Mouse (Mus musculus) kidney, postnatal 4 days (tissue): ENCODE measurements around the gene Acsf2.
A peak's percentile ranks its signal among the peaks of the same experiment; 100 is the strongest.

ENCODE experiments used
- DNase-seq, 2 experiments: peaks; one replicate each; pipeline ENCODE4 v3.0.0; 2021; ENCODE audit warnings: mixed read lengths in 2 of 2

Acsf2 gene

GRCm38 (mm10) chr11:94548041-94548784, 53.5 kb downstream of the Acsf2 start:
- peak; percentile 63 to 73 for DNase-seq

DNA sequence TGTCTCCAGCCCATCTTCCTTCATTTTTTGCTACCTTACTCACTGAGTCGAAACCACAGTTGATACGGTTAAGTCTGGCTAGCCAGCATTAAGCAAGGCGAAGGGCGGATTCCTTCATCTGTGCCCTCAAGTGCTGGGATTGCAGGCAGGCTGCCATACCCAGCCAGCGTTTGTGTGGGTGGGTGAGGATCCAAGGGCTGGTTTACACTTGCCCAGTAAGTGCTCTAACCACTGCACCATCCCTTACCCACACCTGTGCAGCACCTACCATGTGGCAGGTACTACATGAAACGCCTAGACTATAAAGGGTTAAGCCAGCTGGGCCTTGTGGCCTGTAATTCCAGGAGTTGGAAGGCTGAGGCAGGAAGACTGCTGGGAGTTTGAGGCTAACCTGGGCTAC, 54.4 kb downstream of the Acsf2 start:
- DNase-seq = no peak

DNA sequence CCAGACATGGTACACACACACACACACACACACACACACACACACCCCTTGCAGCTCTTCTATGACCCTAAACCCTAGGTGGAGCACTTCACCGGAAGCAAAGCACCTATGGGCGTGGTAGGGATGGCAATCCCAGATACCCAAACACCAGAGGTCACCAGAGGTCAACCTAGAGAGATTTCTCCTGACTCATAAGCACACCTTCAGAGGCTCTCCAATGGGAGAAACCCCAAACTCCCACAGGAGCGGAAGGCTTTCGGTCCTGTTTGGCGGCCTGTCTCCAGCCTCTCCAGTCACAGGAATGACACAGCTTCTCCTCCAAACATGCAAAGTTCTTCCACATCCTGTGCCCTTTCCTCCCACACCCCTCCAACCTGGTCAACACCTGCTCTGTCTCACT, 55.3 kb downstream of the Acsf2 start:
- no peak for DNase-seq

DNA sequence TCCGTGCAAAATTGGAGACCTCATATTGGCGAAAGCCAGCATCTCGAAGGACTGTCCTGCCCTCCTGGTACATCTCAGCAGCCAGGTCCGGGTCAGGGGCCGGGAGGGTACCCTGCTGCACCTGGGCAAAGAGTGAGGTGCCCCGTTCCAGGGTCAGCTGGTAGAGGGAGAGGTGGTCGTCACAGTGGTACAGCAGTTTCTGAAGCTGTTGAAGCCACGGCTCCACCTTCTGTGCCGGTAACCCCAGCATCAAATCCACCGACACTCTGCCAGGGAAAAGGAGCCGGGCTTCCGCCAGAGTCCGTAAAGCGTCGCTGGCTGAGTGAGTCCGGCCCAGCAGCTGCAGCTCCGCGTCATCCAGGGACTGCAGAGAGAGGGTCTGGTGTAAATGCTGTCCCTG, 57.2 kb downstream of the Acsf2 start:
- peak; percentile 50 to 54 for DNase-seq

DNA sequence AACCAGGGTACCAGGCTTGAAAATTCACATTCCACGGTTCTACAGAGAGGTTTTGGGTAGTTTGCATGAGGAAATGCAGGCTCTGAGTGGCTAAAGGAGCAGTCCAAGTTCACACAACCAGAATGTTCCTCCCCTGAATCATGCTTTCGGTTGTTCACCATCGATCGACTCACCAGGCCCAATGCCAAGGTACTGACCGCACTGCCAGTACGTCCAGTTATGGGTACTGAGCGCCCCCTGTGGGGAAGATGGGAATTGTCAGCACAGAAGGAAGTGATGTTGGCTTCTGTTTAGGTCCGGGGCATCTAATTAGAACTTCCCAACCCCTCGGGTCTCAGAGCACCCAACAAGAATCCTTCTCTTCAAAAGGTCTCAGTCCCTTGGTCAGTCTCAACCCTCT, 57.7 kb downstream of the Acsf2 start:
- peak; percentile 97 for DNase-seq

DNA sequence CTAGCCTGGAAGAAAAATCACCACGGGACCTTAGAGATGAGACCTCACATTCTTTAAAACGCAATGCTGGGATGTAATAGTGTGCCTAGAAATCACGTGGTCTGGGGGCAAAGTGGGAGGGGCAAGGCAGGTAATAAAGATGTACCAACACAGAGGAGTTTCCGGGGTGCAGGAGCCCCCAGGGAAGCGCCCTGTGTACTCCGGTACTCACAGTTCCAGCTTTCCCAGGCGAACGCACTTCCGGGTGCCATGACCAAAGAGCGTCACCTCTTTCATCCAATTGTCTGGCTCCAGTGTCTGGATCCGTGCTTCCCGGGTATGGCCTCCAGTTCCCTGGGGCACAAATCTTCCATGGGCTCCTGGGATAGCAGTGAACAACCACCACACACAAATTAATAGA, 58.3 kb downstream of the Acsf2 start:
- no peak for DNase-seq

DNA sequence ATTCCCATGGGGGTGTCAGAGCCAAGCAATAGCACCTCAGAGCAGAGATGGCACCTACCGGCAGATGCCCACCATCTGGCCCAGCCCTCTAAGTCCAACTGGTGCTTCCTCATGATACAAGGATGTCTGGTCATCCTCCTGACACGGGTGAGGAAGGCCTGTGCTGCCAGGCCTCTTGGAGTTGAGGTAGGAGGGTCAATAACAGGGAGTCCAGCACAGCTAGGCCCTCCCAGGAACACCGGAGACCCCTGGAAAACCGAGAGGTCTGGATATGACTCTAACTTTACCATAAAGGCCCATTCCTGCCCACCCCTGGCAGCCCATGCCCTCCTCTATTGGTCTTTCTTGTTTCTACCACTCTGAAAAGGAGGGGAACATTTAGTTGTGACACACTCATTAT, 59.3 kb downstream of the Acsf2 start:
- no peak for DNase-seq

DNA sequence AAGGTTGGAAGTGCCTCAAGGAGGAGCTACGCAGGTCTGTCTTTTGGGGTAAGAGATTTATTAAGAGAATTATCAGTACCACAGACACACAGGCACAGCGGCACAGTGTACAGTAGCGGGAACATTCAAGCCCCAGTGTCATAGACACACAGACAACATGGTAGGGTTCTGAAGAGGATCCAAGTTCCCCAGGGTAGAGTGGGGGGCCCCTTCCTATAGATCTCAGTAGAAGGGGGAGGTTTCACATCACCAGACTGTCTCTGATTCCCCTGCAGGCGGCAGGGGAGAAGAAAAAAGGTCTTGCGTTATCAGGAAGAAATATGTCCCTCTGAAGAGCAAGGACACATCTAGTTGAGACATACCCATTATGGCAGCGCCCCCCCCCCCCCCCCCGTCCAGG, 61.9 kb downstream of the Acsf2 start:
- DNase-seq = no peak

DNA sequence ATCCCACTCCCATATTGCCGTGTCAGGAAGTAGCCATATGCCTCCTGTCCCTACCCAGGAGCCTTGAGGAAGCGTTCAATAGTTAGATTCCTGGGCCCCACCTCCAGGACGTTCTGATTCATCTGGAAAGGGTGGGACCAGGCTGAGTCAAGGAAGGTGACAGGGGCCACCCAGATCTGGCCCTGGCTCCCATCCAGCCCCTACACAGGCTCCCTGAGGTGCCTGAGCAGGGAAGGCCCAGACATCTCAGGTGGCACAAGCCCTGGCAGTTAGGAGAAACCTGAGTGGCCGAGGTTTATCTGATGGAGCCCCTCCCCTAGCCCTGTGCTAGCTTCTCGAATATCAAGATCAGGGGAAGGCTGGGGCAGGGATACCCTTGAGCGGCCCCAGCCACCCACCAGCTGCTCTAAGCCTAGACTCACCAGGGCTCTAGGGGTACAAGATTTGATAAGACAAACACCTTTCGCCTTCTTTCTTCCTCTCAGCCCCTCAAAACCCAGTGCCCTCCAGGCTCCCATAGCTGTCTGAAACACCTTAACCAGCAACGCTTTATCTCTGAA, 62.9 kb downstream of the Acsf2 start:
- DNase-seq = no peak

GRCm38 (mm10) chr11:94533171-94533570, 68.5 kb downstream of the Acsf2 start:
- DNase-seq = no peak

DNA sequence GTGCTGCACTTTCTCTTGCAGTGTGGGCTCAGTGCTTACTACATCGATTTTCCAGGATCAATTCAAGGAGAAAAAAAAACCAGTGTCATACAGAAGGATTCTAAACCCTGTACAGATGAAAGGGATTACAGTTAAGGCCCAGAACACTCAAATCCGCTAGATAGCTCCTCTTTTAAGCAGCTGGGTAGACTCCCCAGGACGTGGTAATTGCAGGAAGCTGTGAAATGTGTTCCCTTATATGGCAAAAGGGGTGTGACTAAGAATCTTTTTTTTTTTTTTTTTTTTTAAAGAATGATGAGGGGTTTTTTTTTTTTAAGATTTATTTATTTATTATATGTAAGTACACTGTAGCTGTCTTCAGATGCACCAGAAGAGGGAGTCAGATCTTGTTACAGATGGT, 72.8 kb downstream of the Acsf2 start:
- no peak for DNase-seq

GRCm38 (mm10) chr11:94526171-94526879, 75.3 kb downstream of the Acsf2 start:
- peak; percentile 27 to 41 for DNase-seq

GRCm38 (mm10) chr11:94521219-94521843, 80.3 kb downstream of the Acsf2 start, which contains the start of gene Mycbpap:
Mycbpap (minus strand) TSS chr11:94521742.
- DNase-seq = peak; percentile 71 to 79

- DNase-seq = no peak
Observed at GRCm38 (mm10) chr11:94513452-94513851, 88.2 kb downstream of the Acsf2 start.

DNA sequence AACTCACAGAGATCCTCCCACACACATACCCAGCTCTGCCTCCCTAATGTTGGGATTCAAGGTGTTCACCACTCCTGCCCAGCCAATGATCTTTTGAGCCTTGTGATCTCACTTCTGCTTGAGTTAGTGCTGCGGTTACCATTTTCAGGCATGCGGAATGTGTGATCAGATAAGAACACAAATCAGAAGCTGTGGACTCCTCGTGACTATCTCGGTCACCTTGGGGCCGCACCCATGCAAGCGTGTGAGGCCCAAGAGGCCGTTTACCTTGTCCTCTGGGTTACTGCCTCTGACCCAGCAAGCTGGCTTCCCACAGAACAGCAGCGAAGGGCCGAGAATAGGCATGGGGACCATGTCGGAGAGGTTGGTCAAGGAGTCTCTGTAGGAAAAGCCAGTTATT, 92.7 kb downstream of the Acsf2 start:
- DNase-seq = peak; percentile 20 to 32
